Mouse (Mus musculus) cerebellum, postnatal 4 days (tissue): Measurements from ENCODE around the gene Bpifa5.

Experiments
- DNase-seq, 2 experiments: peaks; one replicate each; pipeline ENCODE4 v3.0.0; 2022; ENCODE audit warnings: low spot score in 2 of 2, mixed read lengths in 1 of 2

Gene Bpifa5

GRCm38 (mm10) chr2:154206908-154207307, 44.5 kb downstream of the Bpifa5 start:
- peak in 1 of 2 experiments; percentile 46 for DNase-seq

GRCm38 (mm10) chr2:154209112-154209511, 46.7 kb downstream of the Bpifa5 start:
- no peak for DNase-seq

GRCm38 (mm10) chr2:154211121-154211520, 48.7 kb downstream of the Bpifa5 start:
- no peak for DNase-seq

GRCm38 (mm10) chr2:154211881-154212280, 49.5 kb downstream of the Bpifa5 start:
- no peak for DNase-seq

GRCm38 (mm10) chr2:154215191-154215590, 52.8 kb downstream of the Bpifa5 start:
- peak; percentile 67 to 77 for DNase-seq
